Mouse (Mus musculus) embryonic facial prominence, embryonic 14.5 days (tissue): ENCODE measurements around the gene Gm10912. TPM values are rescaled to one million over a fixed set of nuclear protein-coding genes. Genes with fewer than 3 reads are reported as not detected.
A peak's percentile ranks its signal among the peaks of the same experiment; 100 is the strongest.
"Not testable (repeated sequence)": the region's sequence is repeated elsewhere in the genome, so short reads cannot be mapped to it uniquely, and the experiment has no call there.

Experiments
- ATAC-seq: fragments of 200-750 bp; cut with Nextera tagmentation; 2 replicates; pipeline ENCODE4 v1.8.0; 2017; ENCODE audit warnings: low read depth, moderate number of reproducible peaks, moderate TSS enrichment
- DNase-seq: peaks from one replicate; pipeline ENCODE4 v3.0.0-alpha.2; 2015; ENCODE audit warnings: low spot score
- H3K27ac ChIP-seq: fragments of 300-500 bp; sonication (generic); replicated peaks from 2 replicates; pipeline ENCODE4 v1.5.1; 2014; ENCODE audit warnings: low read depth, mild to moderate bottlenecking, low read length, moderate library complexity
- H3K27me3 ChIP-seq: fragments of 300-500 bp; sonication (generic); replicated peaks from 2 replicates; pipeline ENCODE4 v1.6.1; 2014; ENCODE audit warnings: low read length; ENCODE audit not compliant: control insufficient read depth, insufficient read depth
- H3K36me3 ChIP-seq: fragments of 300-500 bp; sonication (generic); 2 replicates; pipeline ENCODE4 v1.6.1; 2014; ENCODE audit warnings: low read length, mixed read lengths; ENCODE audit not compliant: control insufficient read depth, insufficient read depth
- H3K4me1 ChIP-seq: fragments of 300-500 bp; sonication (generic); 2 replicates; pipeline ENCODE4 v1.6.1; 2014; ENCODE audit warnings: antibody characterized with exemption, low read length; ENCODE audit not compliant: control insufficient read depth, insufficient read depth
- H3K4me2 ChIP-seq: fragments of 300-500 bp; sonication (generic); 2 replicates; pipeline ENCODE4 v1.6.1; 2014; ENCODE audit warnings: low read depth, mild to moderate bottlenecking, low read length, moderate library complexity, mixed read lengths
- H3K4me3 ChIP-seq: fragments of 300-500 bp; sonication (generic); 2 replicates; pipeline ENCODE4 v1.5.1; 2014; ENCODE audit warnings: low read depth, mild to moderate bottlenecking, low read length
- H3K9ac ChIP-seq: fragments of 300-500 bp; sonication (generic); 2 replicates; pipeline ENCODE4 v1.6.1; 2014; ENCODE audit warnings: low read depth, mild to moderate bottlenecking, low read length, moderate library complexity, mixed read lengths
- H3K9me3 ChIP-seq: fragments of 300-500 bp; sonication (generic); 2 replicates; pipeline ENCODE4 v1.6.1; 2016; ENCODE audit warnings: low read length; ENCODE audit not compliant: control insufficient read depth
- WGBS: fragments of 180-500 bp; shearing (Covaris S2); extraction: QIAGEN DNeasy Blood & Tissue Kit; methylation state at CpG from one replicate; pipeline ENCODE4 v1.1.7; 2014; 5-methylcytosine and 5-hydroxymethylcytosine counted together
- polyA plus RNA-seq: library from polyadenylated mRNA; unstranded; fragments of >200 nt; fragmentation: Nextera tagmentation; extraction: Ambion mirVana; gene quantifications from 2 replicates; pipeline ENCODE4 v1.2.1, GENCODE M21; 2014

Gene Gm10912
- not detected in 2 replicates for polyA plus RNA-seq

- H3K4me3 ChIP-seq, H3K9ac ChIP-seq, H3K4me1 ChIP-seq, H3K27ac ChIP-seq, ATAC-seq, H3K4me2 ChIP-seq, H3K9me3 ChIP-seq, H3K27me3 ChIP-seq, DNase-seq: not testable (repeated sequence)
- 92% methylated on average over 5 of the region's 6 CpGs for WGBS
- H3K36me3 ChIP-seq = peaks cover 14% of the 10 kb centered on the region; the same call in 1 of the 2 replicates
Observed at GRCm38 (mm10) chr2:104065526-104065925, at the start of gene Gm10912. Gene Gm10912, plus strand, starts transcription at chr2:104065826.

- no peaks in the 10 kb centered on the region for H3K9me3 ChIP-seq
- H3K4me1 ChIP-seq = no peaks in the 10 kb centered on the region
- ATAC-seq = no peak
- H3K9ac ChIP-seq = no peak overlapping the region
- WGBS = 70% methylated on average over 7 of the region's 7 CpGs
- no peak overlapping the region for H3K4me2 ChIP-seq
- no peaks in the 10 kb centered on the region for H3K36me3 ChIP-seq
- H3K27me3 ChIP-seq = no peaks in the 10 kb centered on the region
- no peak overlapping the region for H3K4me3 ChIP-seq
- H3K27ac ChIP-seq = no peak overlapping the region
- no peak for DNase-seq
Observed at GRCm38 (mm10) chr2:104023096-104023495, 42.5 kb upstream of the Gm10912 start.

- Histone ChIP-seq H3K4me1 (peaks cover 10% of the 10 kb centered on the region; the same call in 1 of the 2 replicates), H3K4me2 (no peak overlapping the region), H3K9me3 (no peaks in the 10 kb centered on the region), H3K4me3 (no peak overlapping the region), H3K27ac (no peak overlapping the region), H3K27me3 (no peaks in the 10 kb centered on the region), H3K9ac (no peak overlapping the region), H3K36me3 (no peaks in the 10 kb centered on the region)
- WGBS = 91% methylated on average over 4 of the region's 4 CpGs
- ATAC-seq = no peak
- no peak for DNase-seq
Observed at GRCm38 (mm10) chr2:104024656-104025055, 41.0 kb upstream of the Gm10912 start.

- 0 out of 2 replicates have a peak, but pooled peaks cover 7% of the 10 kb centered on the region for H3K36me3 ChIP-seq
- peak within 1 kb of the TSS; percentile 83 for H3K4me3 ChIP-seq
- peak within 1 kb of the TSS; percentile 92 for H3K9ac ChIP-seq
- H3K27ac ChIP-seq = peak within 1 kb of the TSS; percentile 45
- peak; percentile 95 for ATAC-seq
- H3K4me2 ChIP-seq = peak within 1 kb of the TSS; percentile 78
- no peaks in the 10 kb centered on the region for H3K27me3 ChIP-seq
- 0% methylated on average over 16 of the region's 44 CpGs for WGBS
- no peaks in the 10 kb centered on the region for H3K9me3 ChIP-seq
- peaks cover 14% of the 10 kb centered on the region; the same call in 1 of the 2 replicates for H3K4me1 ChIP-seq
- peak; percentile 82 for DNase-seq
Observed at GRCm38 (mm10) chr2:104027458-104028138, 38.0 kb upstream of the Gm10912 start, which contains the start of gene Fbxo3. Gene Fbxo3, plus strand, starts transcription at chr2:104027721.

GRCm38 (mm10) chr2:104028139-104028723 lies 37.4 kb upstream of the Gm10912 start, which contains the start of gene 4931422A03Rik:
Gene 4931422A03Rik, minus strand, starts transcription at chr2:104028361.
- peak within 1 kb of the TSS; percentile 78 for H3K4me2 ChIP-seq
- WGBS = 1% methylated on average over 29 of the region's 32 CpGs

GRCm38 (mm10) chr2:104029074-104029473 lies 36.6 kb upstream of the Gm10912 start:
- H3K36me3 ChIP-seq = peaks cover 13% of the 10 kb centered on the region
- peak overlapping the region; percentile 92 for H3K9ac ChIP-seq
- no peak overlapping the region for H3K27ac ChIP-seq
- ATAC-seq (no peak), DNase-seq (no peak)
- H3K4me3 ChIP-seq = peak overlapping the region; percentile 83
- H3K4me2 ChIP-seq = peak overlapping the region; percentile 78
- peaks cover 14% of the 10 kb centered on the region; the same call in 1 of the 2 replicates for H3K4me1 ChIP-seq
- H3K27me3 ChIP-seq = no peaks in the 10 kb centered on the region
- WGBS = 61% methylated on average over 2 of the region's 2 CpGs
- no peaks in the 10 kb centered on the region for H3K9me3 ChIP-seq

More at GRCm38 (mm10) chr2:104028139-104028723, 37.4 kb upstream of the Gm10912 start, which contains the start of gene 4931422A03Rik:
- peak; percentile 55 for ATAC-seq
- H3K36me3 ChIP-seq = peaks cover 7% of the 10 kb centered on the region; the same call in 1 of the 2 replicates
- H3K27me3 ChIP-seq = no peaks in the 10 kb centered on the region
- H3K9ac ChIP-seq = peak within 1 kb of the TSS; percentile 92
- H3K27ac ChIP-seq = peak within 1 kb of the TSS; percentile 45
- peak within 1 kb of the TSS; percentile 83 for H3K4me3 ChIP-seq
- H3K4me1 ChIP-seq = peaks cover 14% of the 10 kb centered on the region; the same call in 1 of the 2 replicates
- H3K9me3 ChIP-seq = no peaks in the 10 kb centered on the region
- DNase-seq = no peak

- WGBS = 82% methylated on average over 3 of the region's 3 CpGs
- no peaks in the 10 kb centered on the region for H3K9me3 ChIP-seq
- DNase-seq (no peak), ATAC-seq (no peak)
- H3K27ac ChIP-seq = no peak overlapping the region
- H3K4me3 ChIP-seq = no peak overlapping the region
- no peak overlapping the region for H3K9ac ChIP-seq
- H3K36me3 ChIP-seq = peaks cover 20% of the 10 kb centered on the region
- no peaks in the 10 kb centered on the region for H3K27me3 ChIP-seq
- no peak overlapping the region for H3K4me2 ChIP-seq
- H3K4me1 ChIP-seq = peaks cover 14% of the 10 kb centered on the region; the same call in 1 of the 2 replicates
Observed at GRCm38 (mm10) chr2:104030381-104030780, 35.2 kb upstream of the Gm10912 start.

GRCm38 (mm10) chr2:104032056-104032455 lies 33.6 kb upstream of the Gm10912 start:
- Histone ChIP-seq H3K36me3 (peaks cover 34% of the 10 kb centered on the region), H3K4me3 (no peak overlapping the region), H3K27me3 (no peaks in the 10 kb centered on the region), H3K27ac (no peak overlapping the region), H3K4me2 (no peak overlapping the region), H3K4me1 (peaks cover 14% of the 10 kb centered on the region; the same call in 1 of the 2 replicates), H3K9me3 (no peaks in the 10 kb centered on the region), H3K9ac (no peak overlapping the region)
- 85% methylated on average over 3 of the region's 3 CpGs for WGBS
- no peak for ATAC-seq
- no peak for DNase-seq
